Mouse (Mus musculus): ENCODE data around the gene Dzip1l.

Dzip1l gene

DNA sequence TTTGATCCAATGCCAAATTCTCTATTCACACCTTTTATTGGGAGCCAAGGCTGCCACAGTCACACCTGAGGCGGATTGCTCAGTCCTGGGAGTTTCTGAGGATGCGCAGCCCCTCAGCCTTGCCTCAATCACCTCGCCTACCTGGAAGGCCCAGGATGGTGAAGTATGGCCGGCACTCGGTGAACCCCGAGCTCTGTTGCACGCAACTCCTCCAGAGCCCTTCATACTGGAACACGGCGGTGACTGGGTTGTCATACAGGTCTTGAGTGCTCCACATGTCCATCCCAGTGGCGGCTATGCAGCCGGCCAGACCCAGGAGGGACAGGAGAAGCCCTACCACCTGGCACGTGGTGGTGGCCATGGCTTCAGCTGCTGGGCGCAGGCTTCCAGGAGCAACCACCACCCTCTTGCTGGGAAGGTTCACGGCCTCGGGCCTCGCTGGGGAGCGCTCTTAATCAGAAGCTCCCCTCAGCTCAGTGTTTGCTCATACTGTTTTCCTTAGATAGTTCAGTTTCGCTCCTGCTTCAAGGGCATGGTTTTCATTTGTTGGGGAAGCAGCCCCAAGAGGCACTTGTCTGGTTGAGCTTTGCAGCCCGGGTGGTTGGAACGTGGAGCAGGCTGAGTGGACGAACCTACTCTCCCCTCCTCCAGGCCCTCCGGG, 80.4 kb downstream of the Dzip1l start:
- in situ Hi-C loops (cut with MboI, MseI), result loop anchor here (10.0 kb wide), 1 partner anchor 805 kb away; the partner anchor contains the start of gene 7420426K07Rik

DNA sequence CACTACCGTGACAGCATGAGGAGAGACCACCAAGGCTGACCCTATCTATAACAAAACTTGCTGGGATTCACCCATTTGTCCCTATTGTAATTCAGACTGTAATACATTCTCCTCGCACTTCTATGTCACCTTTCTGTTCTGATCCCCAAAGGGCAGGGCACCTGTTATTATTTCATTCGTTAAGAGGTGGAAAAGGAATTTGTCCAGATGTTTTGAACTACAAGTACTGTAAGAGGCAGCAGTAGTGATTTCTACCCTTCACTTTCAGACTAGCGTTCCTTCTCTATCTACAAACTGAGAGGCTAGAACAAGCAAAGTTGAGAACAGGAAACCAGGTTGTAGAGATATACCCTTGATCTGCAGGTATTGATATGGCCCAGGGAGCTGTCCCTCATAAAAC, 81.0 kb downstream of the Dzip1l start:
- in situ Hi-C loops (cut with MboI, MseI), result no loop called here

GRCm38 (mm10) chr9:99717134-99717533, 87.8 kb downstream of the Dzip1l start, which contains the start of gene Cldn18:
Gene Cldn18 (minus strand): TSS chr9:99717267.
- in situ Hi-C loops (cut with MboI, MseI), result no loop called here
